Mouse (Mus musculus): Measurements from ENCODE around the gene Fndc3b. TPM values are rescaled to one million over a fixed set of nuclear protein-coding genes. Genes with fewer than 3 reads are reported as not detected.

Gene Fndc3b
- 12.0 and 14.9 TPM in 2 replicates for polyA plus RNA-seq (2015; fragmentation: Nextera tagmentation; extraction: Ambion mirVana)

GRCm38 (mm10) chr3:27710648-27711428, at the start of gene Fndc3b:
Fndc3b (minus strand) TSS chr3:27711307.
- H3K4me1 ChIP-seq (ENCODE audit: insufficient read depth): peaks cover 11% of the 10 kb centered on the region
- under 1% methylated on average over 57 of the region's 90 CpGs for WGBS (ENCODE audit: insufficient replicate concordance)
- peak within 1 kb of the TSS; percentile 86 for H3K4me3 ChIP-seq (ENCODE audit: low read depth, low read length)
- H3K27me3 ChIP-seq (ENCODE audit: insufficient read depth, low read length): no peaks in the 10 kb centered on the region
- TF ChIP-seq CTCF (IDR thresholded peaks at IDR 0.05; ENCODE audit: low read depth): no peak
- no peaks in the 10 kb centered on the region for H3K36me3 ChIP-seq (replicated peaks; ENCODE audit: insufficient read depth, low read length)
- peak within 1 kb of the TSS; percentile 94 for H3K27ac ChIP-seq (ENCODE audit: low read depth)
- peak; percentile 76 for ATAC-seq
- peak within 1 kb of the TSS; percentile 69 for H3K9ac ChIP-seq (replicated peaks)
- peak within 1 kb of the TSS; percentile 64 for H3K4me2 ChIP-seq (ENCODE audit: low read depth, low read length)
- no peaks in the 10 kb centered on the region for H3K9me3 ChIP-seq (ENCODE audit: low read length)
- peak; percentile 90 for DNase-seq

GRCm38 (mm10) chr3:27760278-27760677, 49.2 kb upstream of the Fndc3b start:
- ATAC-seq (no peak), DNase-seq (no peak)
- no peak overlapping the region for H3K4me3 ChIP-seq (ENCODE audit: low read depth, low read length)
- H3K4me1 ChIP-seq (ENCODE audit: insufficient read depth): 0 out of 2 replicates have a peak, but pooled peaks cover 2% of the 10 kb centered on the region
- no peak overlapping the region for H3K9ac ChIP-seq (replicated peaks)
- no peak overlapping the region for H3K27ac ChIP-seq (ENCODE audit: low read depth)
- TF ChIP-seq CTCF (IDR thresholded peaks at IDR 0.05; ENCODE audit: low read depth) (no peak), EP300 (IDR thresholded peaks at IDR 0.05; ENCODE audit: low read depth) (no peak)
- no peaks in the 10 kb centered on the region for H3K9me3 ChIP-seq (ENCODE audit: low read length)
- no peak overlapping the region for H3K4me2 ChIP-seq (ENCODE audit: low read depth, low read length)
- no peaks in the 10 kb centered on the region for H3K36me3 ChIP-seq (replicated peaks; ENCODE audit: insufficient read depth, low read length)
- WGBS (ENCODE audit: insufficient replicate concordance): 65% methylated on average over 2 of the region's 2 CpGs
- no peaks in the 10 kb centered on the region for H3K27me3 ChIP-seq (ENCODE audit: insufficient read depth, low read length)

GRCm38 (mm10) chr3:27758976-27759375, 47.9 kb upstream of the Fndc3b start:
- TF ChIP-seq CTCF (IDR thresholded peaks at IDR 0.05; ENCODE audit: low read depth): no peak
- TF ChIP-seq EP300 (IDR thresholded peaks at IDR 0.05; ENCODE audit: low read depth): no peak
- Histone ChIP-seq H3K4me2 (ENCODE audit: low read depth, low read length) (no peak overlapping the region; the same call in 1 of the 2 replicates), H3K9ac (replicated peaks) (no peak overlapping the region), H3K27me3 (ENCODE audit: insufficient read depth, low read length) (no peaks in the 10 kb centered on the region), H3K4me1 (ENCODE audit: insufficient read depth) (0 out of 2 replicates have a peak, but pooled peaks cover 2% of the 10 kb centered on the region), H3K4me3 (ENCODE audit: low read depth, low read length) (no peak overlapping the region), H3K27ac (ENCODE audit: low read depth) (0 out of 2 replicates have a peak overlapping the region, but pooled peaks have one; percentile 36), H3K9me3 (ENCODE audit: low read length) (no peaks in the 10 kb centered on the region), H3K36me3 (replicated peaks; ENCODE audit: insufficient read depth, low read length) (no peaks in the 10 kb centered on the region)
- ATAC-seq (no peak), DNase-seq (no peak)
- WGBS (ENCODE audit: insufficient replicate concordance): 62% methylated on average over 6 of the region's 6 CpGs

GRCm38 (mm10) chr3:27751657-27752056, 40.5 kb upstream of the Fndc3b start:
- Histone ChIP-seq H3K27ac (ENCODE audit: low read depth) (peak overlapping the region; percentile 91), H3K9ac (replicated peaks) (peak overlapping the region; percentile 7; the same call in 1 of the 2 replicates), H3K9me3 (ENCODE audit: low read length) (no peaks in the 10 kb centered on the region), H3K4me3 (ENCODE audit: low read depth, low read length) (no peak overlapping the region), H3K4me2 (ENCODE audit: low read depth, low read length) (no peak overlapping the region), H3K4me1 (ENCODE audit: insufficient read depth) (peaks cover 6% of the 10 kb centered on the region), H3K36me3 (replicated peaks; ENCODE audit: insufficient read depth, low read length) (no peaks in the 10 kb centered on the region), H3K27me3 (ENCODE audit: insufficient read depth, low read length) (no peaks in the 10 kb centered on the region)
- DNase-seq: peak; percentile 38
- TF ChIP-seq CTCF (IDR thresholded peaks at IDR 0.05; ENCODE audit: low read depth) (no peak), EP300 (IDR thresholded peaks at IDR 0.05; ENCODE audit: low read depth) (peak; percentile 80)
- 33% methylated on average over 5 of the region's 5 CpGs for WGBS (ENCODE audit: insufficient replicate concordance)
- peak; percentile 97 for ATAC-seq

GRCm38 (mm10) chr3:27751156-27751555, 40.0 kb upstream of the Fndc3b start:
- peak overlapping the region; percentile 91 for H3K27ac ChIP-seq (ENCODE audit: low read depth)
- WGBS (ENCODE audit: insufficient replicate concordance): 33% methylated on average over 5 of the region's 5 CpGs
- no peaks in the 10 kb centered on the region for H3K36me3 ChIP-seq (replicated peaks; ENCODE audit: insufficient read depth, low read length)
- H3K4me2 ChIP-seq (ENCODE audit: low read depth, low read length): 0 out of 2 replicates have a peak overlapping the region, but pooled peaks have one; percentile 9
- ATAC-seq (peak; percentile 49), DNase-seq (no peak)
- peaks cover 5% of the 10 kb centered on the region for H3K4me1 ChIP-seq (ENCODE audit: insufficient read depth)
- H3K4me3 ChIP-seq (ENCODE audit: low read depth, low read length): no peak overlapping the region
- TF ChIP-seq EP300 (IDR thresholded peaks at IDR 0.05; ENCODE audit: low read depth): no peak
- no peak for TF ChIP-seq CTCF (IDR thresholded peaks at IDR 0.05; ENCODE audit: low read depth)
- no peaks in the 10 kb centered on the region for H3K27me3 ChIP-seq (ENCODE audit: insufficient read depth, low read length)
- no peak overlapping the region for H3K9ac ChIP-seq (replicated peaks)
- no peaks in the 10 kb centered on the region for H3K9me3 ChIP-seq (ENCODE audit: low read length)

GRCm38 (mm10) chr3:27745651-27746050, 34.5 kb upstream of the Fndc3b start:
- ATAC-seq (no peak), DNase-seq (no peak)
- no peak for TF ChIP-seq CTCF (IDR thresholded peaks at IDR 0.05; ENCODE audit: low read depth)
- no peak for TF ChIP-seq EP300 (IDR thresholded peaks at IDR 0.05; ENCODE audit: low read depth)
- Histone ChIP-seq H3K9ac (replicated peaks) (no peak overlapping the region), H3K4me2 (ENCODE audit: low read depth, low read length) (no peak overlapping the region), H3K9me3 (ENCODE audit: low read length) (0 out of 2 replicates have a peak, but pooled peaks cover 2% of the 10 kb centered on the region), H3K36me3 (replicated peaks; ENCODE audit: insufficient read depth, low read length) (no peaks in the 10 kb centered on the region), H3K27ac (ENCODE audit: low read depth) (no peak overlapping the region), H3K27me3 (ENCODE audit: insufficient read depth, low read length) (no peaks in the 10 kb centered on the region), H3K4me1 (ENCODE audit: insufficient read depth) (peaks cover 8% of the 10 kb centered on the region; the same call in 1 of the 2 replicates), H3K4me3 (ENCODE audit: low read depth, low read length) (no peak overlapping the region)
- WGBS (ENCODE audit: insufficient replicate concordance): 90% methylated on average over 9 of the region's 9 CpGs

Data from liver, postnatal 0 days (tissue).